Mouse (Mus musculus): ENCODE results near the gene Gm7970. TPM values are rescaled to one million over a fixed set of nuclear protein-coding genes. Genes with fewer than 3 reads are reported as not detected.

Gene Gm7970
- not detected for total RNA-seq (2023)

DNA sequence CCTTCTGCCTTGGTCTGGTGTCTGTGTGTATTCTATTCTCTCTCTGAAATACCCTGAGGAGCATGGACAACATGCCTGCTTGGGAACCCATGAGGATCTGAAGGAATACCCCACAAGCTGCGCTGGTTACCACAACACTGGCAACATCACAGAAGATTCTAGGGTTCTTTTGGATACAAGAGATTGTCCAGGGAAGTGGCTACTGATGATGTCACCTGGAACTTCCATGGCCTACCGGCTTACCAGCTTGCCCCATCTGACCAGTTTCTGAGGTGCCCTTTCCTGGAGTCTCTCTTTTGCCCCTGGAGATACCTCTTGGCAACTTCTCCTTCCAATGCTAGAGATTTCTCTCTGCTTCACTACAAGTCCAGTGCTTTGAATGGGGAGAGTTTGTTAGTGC lies at the start of gene Gm7970:
Gene Gm7970, minus strand, starts transcription at position 101 of the 400 bp plus-strand sequence.

GRCm38 (mm10) chr14:41572911-41573310 lies 17.5 kb upstream of the Gm7970 start, which contains the start of gene 1700049E17Rik2:
Gene 1700049E17Rik2 (plus strand): TSS chr14:41573211.

Other genes starting within 250 kb of the Gm7970 start
- gene Gm5798, start 207.0 kb downstream of the Gm7970 start, total RNA-seq (2023), result not detected
- not detected for gene Gm7945, start 169.2 kb downstream of the Gm7970 start, total RNA-seq (2023)
- not detected for gene Gm6482, start 147.3 kb downstream of the Gm7970 start, total RNA-seq (2023)
- not detected for gene Gm7954, start 102.1 kb downstream of the Gm7970 start, total RNA-seq (2023)
- not detected for gene Gm3486, start 66.1 kb downstream of the Gm7970 start, total RNA-seq (2023)
- gene 1700049E17Rik2, start 17.6 kb upstream of the Gm7970 start, total RNA-seq (2023), result not detected
- gene Gm3072, start 69.0 kb upstream of the Gm7970 start, total RNA-seq (2023), result not detected
- gene Gm3676, start 90.9 kb upstream of the Gm7970 start, total RNA-seq (2023), result not detected
- not detected for gene Gm8068, start 146.3 kb upstream of the Gm7970 start, total RNA-seq (2023)
- gene Gm7929, start 195.0 kb upstream of the Gm7970 start, total RNA-seq (2023), result not detected
- gene Gm47189, start 216.9 kb upstream of the Gm7970 start, total RNA-seq (2023), result not detected